8 mouse cellular contexts compared by ENCODE assay signal in genomic region chr17:37029162-37029561, GRCm38 (mm10). TPM values are rescaled to one million over a fixed set of nuclear protein-coding genes. Genes with fewer than 3 reads are reported as not detected.
DNase-seq lines count a peak whose midpoint lies in the region; ATAC-seq lines count a peak whose summit lies in the region.

No protein-coding gene starts in this region.

- H3K27me3 ChIP-seq in neural tube, embryonic 11.5 days (ENCODE audit: control insufficient read depth, insufficient read depth, low read length): no peaks in the 10 kb centered on the region
- H3K27me3 ChIP-seq in liver, embryonic 15.5 days: no peaks in the 10 kb centered on the region

- H3K9ac ChIP-seq in neural tube, embryonic 11.5 days (ENCODE audit: low read length): peak overlapping the region; percentile 59
- H3K9ac ChIP-seq in liver, embryonic 15.5 days: no peak overlapping the region

- peak overlapping the region; percentile 93 for H3K27ac ChIP-seq in neural tube, embryonic 11.5 days (ENCODE audit: low read depth, low read length)
- no peak overlapping the region for H3K27ac ChIP-seq in liver, embryonic 15.5 days (replicated peaks)

- H3K36me3 ChIP-seq in neural tube, embryonic 11.5 days (ENCODE audit: control insufficient read depth, insufficient read depth, low read length): no peaks in the 10 kb centered on the region
- H3K36me3 ChIP-seq in liver, embryonic 15.5 days (replicated peaks): no peaks in the 10 kb centered on the region

- peak; percentile 32 for ATAC-seq in neural tube, embryonic 11.5 days (ENCODE audit: insufficient read depth, low FRiP score, low TSS enrichment)
- no peak for ATAC-seq in liver, embryonic 15.5 days (ENCODE audit: insufficient read depth)
- ATAC-seq in cerebellum, adult (ENCODE audit: insufficient number of reproducible peaks, low FRiP score, low TSS enrichment): no peak

- peak overlapping the region; percentile 43 for H3K4me2 ChIP-seq in neural tube, embryonic 11.5 days (ENCODE audit: low read depth)
- peak overlapping the region; percentile 59 for H3K4me2 ChIP-seq in liver, embryonic 15.5 days

- peak; percentile 14 for DNase-seq in cerebellum, adult 11-12 months
- DNase-seq in cerebellum, adult 9-11 months: no peak
- no peak for DNase-seq in neural tube, embryonic 11.5 days (ENCODE audit: low spot score)
- no peak for DNase-seq in neural tube, embryonic 10.5 days (ENCODE audit: extremely low spot score, low spot score)
- no peak for DNase-seq in frontal cortex, adult 2 months (ENCODE audit: extremely low spot score in 1 of 2, low spot score in 1 of 2)
- DNase-seq in ovary, postnatal 14 days (ENCODE audit: low spot score): no peak

- WGBS in neural tube, embryonic 11.5 days: 77% methylated on average over 8 of the region's 8 CpGs
- 60% methylated on average over 8 of the region's 8 CpGs for WGBS in liver, embryonic 15.5 days (ENCODE audit: insufficient replicate concordance)

- H3K4me3 ChIP-seq in neural tube, embryonic 11.5 days (ENCODE audit: low read depth, low read length): peak overlapping the region; percentile 30
- H3K4me3 ChIP-seq in liver, embryonic 15.5 days (replicated peaks): peak overlapping the region; percentile 51

- no peaks in the 10 kb centered on the region for H3K4me1 ChIP-seq in neural tube, embryonic 11.5 days (ENCODE audit: control insufficient read depth, insufficient read depth, low read length)
- peaks cover 9% of the 10 kb centered on the region; the same call in 1 of the 2 replicates for H3K4me1 ChIP-seq in liver, embryonic 15.5 days (replicated peaks)

- no peaks in the 10 kb centered on the region for H3K9me3 ChIP-seq in neural tube, embryonic 11.5 days (ENCODE audit: control insufficient read depth, low read length)
- H3K9me3 ChIP-seq in liver, embryonic 15.5 days (replicated peaks): no peaks in the 10 kb centered on the region

RNA-seq across cellular contexts. Expression of gene Mog, which starts 6.0 kb away (rescaled TPM):
- 0.23 and 0.40 TPM in 2 replicates for polyA plus RNA-seq in neural tube, embryonic 11.5 days (2014; fragmentation: Nextera tagmentation; extraction: Ambion mirVana)
- polyA plus RNA-seq in liver, embryonic 15.5 days (2015; fragmentation: Nextera tagmentation; extraction: Ambion mirVana): not detected in 2 replicates
- 43.8 and 54.7 TPM in 2 replicates for polyA plus RNA-seq in frontal cortex, adult 2 months (2012; rRNA removed)

RNA-seq across cellular contexts. Expression of gene Gabbr1, which starts 16.6 kb away (rescaled TPM):
- polyA plus RNA-seq in neural tube, embryonic 11.5 days (2014; fragmentation: Nextera tagmentation; extraction: Ambion mirVana): 21.3 and 22.7 TPM in 2 replicates
- polyA plus RNA-seq in liver, embryonic 15.5 days (2015; fragmentation: Nextera tagmentation; extraction: Ambion mirVana): 0.25 and 0.66 TPM in 2 replicates
- polyA plus RNA-seq in frontal cortex, adult 2 months (2012; rRNA removed): 430 and 435 TPM in 2 replicates

RNA-seq across cellular contexts. Expression of gene Zfp57, which starts 28.2 kb away (rescaled TPM):
- 128 and 135 TPM in 2 replicates for polyA plus RNA-seq in neural tube, embryonic 11.5 days (2014; fragmentation: Nextera tagmentation; extraction: Ambion mirVana)
- polyA plus RNA-seq in liver, embryonic 15.5 days (2015; fragmentation: Nextera tagmentation; extraction: Ambion mirVana): 3.2 and 3.8 TPM in 2 replicates
- polyA plus RNA-seq in frontal cortex, adult 2 months (2012; rRNA removed): 30.3 and 40.6 TPM in 2 replicates

RNA-seq across cellular contexts. Expression of gene H2-M5, which starts 39.8 kb away (rescaled TPM):
- 0.59 and 1.1 TPM in 2 replicates for polyA plus RNA-seq in neural tube, embryonic 11.5 days (2014; fragmentation: Nextera tagmentation; extraction: Ambion mirVana)
- polyA plus RNA-seq in liver, embryonic 15.5 days (2015; fragmentation: Nextera tagmentation; extraction: Ambion mirVana): not detected in 2 replicates
- polyA plus RNA-seq in frontal cortex, adult 2 months (2012; rRNA removed): 2.8 and 3.3 TPM in 2 replicates

RNA-seq across cellular contexts. Expression of gene 2410137M14Rik, which starts 48.1 kb away (rescaled TPM):
- polyA plus RNA-seq in neural tube, embryonic 11.5 days (2014; fragmentation: Nextera tagmentation; extraction: Ambion mirVana): not detected in 2 replicates
- not detected in 2 replicates for polyA plus RNA-seq in liver, embryonic 15.5 days (2015; fragmentation: Nextera tagmentation; extraction: Ambion mirVana)
- 0.42 and 1.1 TPM in 2 replicates for polyA plus RNA-seq in frontal cortex, adult 2 months (2012; rRNA removed)

Comparison
In these comparisons a context has a peak if more than half of its experiments do, and no peak if none do; other contexts are left out.
1. RNA of gene Mog, which starts 6.0 kb away (polyA plus RNA-seq): 43.8 to 54.7 TPM in frontal cortex, adult 2 months; 0.23 to 0.40 TPM in neural tube, embryonic 11.5 days and not detected in liver, embryonic 15.5 days; every median in the first group is over 10 times any median in the second.
2. RNA of gene Gabbr1, which starts 16.6 kb away (polyA plus RNA-seq): 430 to 435 TPM in frontal cortex, adult 2 months; 21.3 to 22.7 TPM in neural tube, embryonic 11.5 days and 0.25 to 0.66 TPM in liver, embryonic 15.5 days; every median in the first group is over 10 times any median in the second.